Mouse (Mus musculus) stomach, postnatal 0 days (tissue): ENCODE data around the gene Tat.

Experiments
- CTCF ChIP-seq: IDR thresholded peaks from 2 replicates; pipeline ENCODE4 v1.5.1; 2016; ENCODE audit warnings: antibody characterized with exemption, low read depth, mild to moderate bottlenecking, moderate library complexity
- EP300 ChIP-seq: optimal IDR thresholded peaks from 2 replicates; pipeline ENCODE3; 2016; ENCODE audit warnings: antibody characterized with exemption

- TF ChIP-seq CTCF (no peak), EP300 (peak; percentile 54)
These were observed 32.1 kb upstream of the Tat start for GRCm38 (mm10) chr8:109958036-109958655.
